Mouse (Mus musculus): Measurements from ENCODE around the gene Svs1. TPM values are rescaled to one million over a fixed set of nuclear protein-coding genes. Genes with fewer than 3 reads are reported as not detected.
"Not testable (repeated sequence)": the region's sequence is repeated elsewhere in the genome, so short reads cannot be mapped to it uniquely, and the experiment has no call there.

Svs1 gene
- polyA plus RNA-seq, 1 experiment from 2014 or later = not detected

- H3K9ac ChIP-seq (replicated peaks; ENCODE audit: low read depth) = no peak overlapping the region
- TF ChIP-seq CTCF (IDR thresholded peaks at IDR 0.05) (no peak), EP300 (IDR thresholded peaks at IDR 0.05) (no peak)
- no peaks in the 10 kb centered on the region for H3K36me3 ChIP-seq (ENCODE audit: insufficient read depth, low read length)
- H3K4me1 ChIP-seq (ENCODE audit: insufficient read depth, low read depth, low read length) = no peaks in the 10 kb centered on the region
- H3K27me3 ChIP-seq (replicated peaks; ENCODE audit: insufficient read depth, low read length) = no peaks in the 10 kb centered on the region
- DNase-seq (ENCODE audit: low spot score) = no peak
- 69% methylated on average over 4 of the region's 4 CpGs for WGBS
- H3K9me3 ChIP-seq (ENCODE audit: low read length) = no peaks in the 10 kb centered on the region
- no peak for ATAC-seq
- H3K4me2 ChIP-seq (replicated peaks; ENCODE audit: low read depth, low read length) = no peak overlapping the region
- no peak overlapping the region for H3K4me3 ChIP-seq (ENCODE audit: low read depth, low read length)
- H3K27ac ChIP-seq (ENCODE audit: low read length) = no peak overlapping the region
These were observed 29.9 kb upstream of the Svs1 start for GRCm38 (mm10) chr6:48956785-48957184.

GRCm38 (mm10) chr6:48958053-48958452 is 28.6 kb upstream of the Svs1 start:
- H3K4me3 ChIP-seq (ENCODE audit: low read depth, low read length) = no peak overlapping the region
- DNase-seq (ENCODE audit: low spot score) (peak; percentile 65), ATAC-seq (peak; percentile 23; the same call in 1 of the 2 replicates)
- TF ChIP-seq CTCF (IDR thresholded peaks at IDR 0.05) = peak; percentile 62
- TF ChIP-seq EP300 (IDR thresholded peaks at IDR 0.05) = no peak
- no peaks in the 10 kb centered on the region for H3K36me3 ChIP-seq (ENCODE audit: insufficient read depth, low read length)
- WGBS = 36% methylated on average over 1 of the region's 1 CpGs
- no peaks in the 10 kb centered on the region for H3K27me3 ChIP-seq (replicated peaks; ENCODE audit: insufficient read depth, low read length)
- H3K9ac ChIP-seq (replicated peaks; ENCODE audit: low read depth) = no peak overlapping the region
- H3K4me1 ChIP-seq (ENCODE audit: insufficient read depth, low read depth, low read length) = no peaks in the 10 kb centered on the region
- no peak overlapping the region for H3K4me2 ChIP-seq (replicated peaks; ENCODE audit: low read depth, low read length)
- no peaks in the 10 kb centered on the region for H3K9me3 ChIP-seq (ENCODE audit: low read length)
- no peak overlapping the region for H3K27ac ChIP-seq (ENCODE audit: low read length)

- not testable (repeated sequence) for H3K9ac ChIP-seq (replicated peaks; ENCODE audit: low read depth); H3K4me3 ChIP-seq (ENCODE audit: low read depth, low read length); H3K4me1 ChIP-seq (ENCODE audit: insufficient read depth, low read depth, low read length); H3K27me3 ChIP-seq (replicated peaks; ENCODE audit: insufficient read depth, low read length); H3K36me3 ChIP-seq (ENCODE audit: insufficient read depth, low read length); ATAC-seq; H3K27ac ChIP-seq (ENCODE audit: low read length); H3K9me3 ChIP-seq (ENCODE audit: low read length); H3K4me2 ChIP-seq (replicated peaks; ENCODE audit: low read depth, low read length)
- DNase-seq (ENCODE audit: low spot score) = peak; percentile 17
- 19% methylated on average over 7 of the region's 7 CpGs for WGBS
- peak; percentile 42 for TF ChIP-seq CTCF (IDR thresholded peaks at IDR 0.05)
These were observed 27.5 kb upstream of the Svs1 start for GRCm38 (mm10) chr6:48959151-48959550.

- not testable (repeated sequence) for DNase-seq (ENCODE audit: low spot score); H3K36me3 ChIP-seq (ENCODE audit: insufficient read depth, low read length); H3K4me1 ChIP-seq (ENCODE audit: insufficient read depth, low read depth, low read length); H3K27me3 ChIP-seq (replicated peaks; ENCODE audit: insufficient read depth, low read length); H3K4me3 ChIP-seq (ENCODE audit: low read depth, low read length); H3K9ac ChIP-seq (replicated peaks; ENCODE audit: low read depth); H3K9me3 ChIP-seq (ENCODE audit: low read length); H3K4me2 ChIP-seq (replicated peaks; ENCODE audit: low read depth, low read length); H3K27ac ChIP-seq (ENCODE audit: low read length); ATAC-seq
- 86% methylated on average over 5 of the region's 5 CpGs for WGBS
These were observed 20.0 kb upstream of the Svs1 start for GRCm38 (mm10) chr6:48966696-48967095.

GRCm38 (mm10) chr6:48967868-48968267 is 18.8 kb upstream of the Svs1 start:
- H3K27ac ChIP-seq (ENCODE audit: low read length) = no peak overlapping the region
- ATAC-seq (no peak), DNase-seq (ENCODE audit: low spot score) (peak; percentile 33)
- H3K9ac ChIP-seq (replicated peaks; ENCODE audit: low read depth) = no peak overlapping the region
- no peaks in the 10 kb centered on the region for H3K27me3 ChIP-seq (replicated peaks; ENCODE audit: insufficient read depth, low read length)
- no peak overlapping the region for H3K4me3 ChIP-seq (ENCODE audit: low read depth, low read length)
- no peak overlapping the region for H3K4me2 ChIP-seq (replicated peaks; ENCODE audit: low read depth, low read length)
- H3K9me3 ChIP-seq (ENCODE audit: low read length) = no peaks in the 10 kb centered on the region
- no peaks in the 10 kb centered on the region for H3K4me1 ChIP-seq (ENCODE audit: insufficient read depth, low read depth, low read length)
- H3K36me3 ChIP-seq (ENCODE audit: insufficient read depth, low read length) = no peaks in the 10 kb centered on the region
- no peak for TF ChIP-seq EP300 (IDR thresholded peaks at IDR 0.05)
- no peak for TF ChIP-seq CTCF (IDR thresholded peaks at IDR 0.05)

GRCm38 (mm10) chr6:48974663-48975062 is 12.0 kb upstream of the Svs1 start, which contains the start of gene Doxl2:
Gene Doxl2, plus strand, starts transcription at chr6:48974963.
- Histone ChIP-seq H3K9ac (replicated peaks; ENCODE audit: low read depth) (no peak within 1 kb of the TSS), H3K27me3 (replicated peaks; ENCODE audit: insufficient read depth, low read length) (no peaks in the 10 kb centered on the region), H3K9me3 (ENCODE audit: low read length) (no peaks in the 10 kb centered on the region), H3K27ac (ENCODE audit: low read length) (no peak within 1 kb of the TSS), H3K4me3 (ENCODE audit: low read depth, low read length) (no peak within 1 kb of the TSS), H3K4me1 (ENCODE audit: insufficient read depth, low read depth, low read length) (no peaks in the 10 kb centered on the region), H3K4me2 (replicated peaks; ENCODE audit: low read depth, low read length) (no peak within 1 kb of the TSS), H3K36me3 (ENCODE audit: insufficient read depth, low read length) (no peaks in the 10 kb centered on the region)
- no peak for ATAC-seq
- TF ChIP-seq CTCF (IDR thresholded peaks at IDR 0.05) (no peak), EP300 (IDR thresholded peaks at IDR 0.05) (no peak)
- WGBS = 72% methylated on average over 2 of the region's 2 CpGs
- DNase-seq (ENCODE audit: low spot score) = no peak

GRCm38 (mm10) chr6:48979616-48980015 is 7.0 kb upstream of the Svs1 start:
- TF ChIP-seq CTCF (IDR thresholded peaks at IDR 0.05) (no peak), EP300 (IDR thresholded peaks at IDR 0.05) (no peak)
- Histone ChIP-seq H3K9me3 (ENCODE audit: low read length) (no peaks in the 10 kb centered on the region), H3K27ac (ENCODE audit: low read length) (no peak overlapping the region), H3K9ac (replicated peaks; ENCODE audit: low read depth) (no peak overlapping the region), H3K4me2 (replicated peaks; ENCODE audit: low read depth, low read length) (no peak overlapping the region), H3K27me3 (replicated peaks; ENCODE audit: insufficient read depth, low read length) (no peaks in the 10 kb centered on the region), H3K4me1 (ENCODE audit: insufficient read depth, low read depth, low read length) (no peaks in the 10 kb centered on the region), H3K36me3 (ENCODE audit: insufficient read depth, low read length) (no peaks in the 10 kb centered on the region), H3K4me3 (ENCODE audit: low read depth, low read length) (no peak overlapping the region)
- ATAC-seq (no peak), DNase-seq (ENCODE audit: low spot score) (no peak)
- 45% methylated on average over 1 of the region's 1 CpGs for WGBS

Measured in lung, postnatal 0 days (tissue).